Mouse (Mus musculus): ENCODE measurements around the gene Tmem229b.
"Not testable (repeated sequence)": the region's sequence is repeated elsewhere in the genome, so short reads cannot be mapped to it uniquely, and the experiment has no call there.

The Tmem229b gene

DNA sequence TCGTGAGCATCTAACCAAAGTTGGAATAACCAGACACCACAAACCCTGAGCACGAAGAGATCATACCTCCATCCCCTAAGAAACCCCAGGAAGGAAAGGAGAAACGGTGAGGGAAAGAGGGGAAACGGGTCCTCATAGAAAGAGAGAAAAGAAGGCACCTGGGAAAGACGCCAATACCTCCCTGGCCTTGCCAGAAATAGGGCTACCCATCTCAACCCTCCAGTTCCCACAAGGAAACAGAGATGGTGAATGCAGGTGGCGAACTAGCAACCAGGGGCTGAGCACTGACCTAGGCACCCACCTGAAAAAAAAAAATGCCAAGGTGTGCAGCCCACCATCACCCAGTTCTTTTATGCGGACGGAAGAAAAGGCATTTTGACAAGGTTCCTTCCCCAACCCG, 1.4 kb downstream of the Tmem229b start:
- DNase-seq: no peak

DNA sequence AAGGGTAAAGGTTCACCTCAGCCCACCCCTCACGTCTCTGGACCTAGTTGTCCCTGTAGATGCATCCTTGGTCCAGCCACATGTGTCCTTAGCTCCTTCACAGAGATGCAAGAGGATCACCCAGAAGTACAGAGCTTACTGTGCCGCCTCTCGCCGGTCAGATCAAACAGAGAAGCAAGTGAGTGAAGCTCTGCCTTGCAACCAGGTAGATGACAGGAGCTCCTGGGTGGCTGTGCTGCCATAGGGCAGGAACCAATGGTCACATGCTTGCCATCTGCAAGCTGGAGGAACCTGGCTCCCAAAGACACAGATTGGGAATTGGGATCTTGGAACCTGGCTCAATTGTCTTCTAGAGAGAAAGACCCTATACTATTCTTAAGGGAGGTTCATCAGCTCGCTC, 2.0 kb downstream of the Tmem229b start:
- no peak for DNase-seq

DNA sequence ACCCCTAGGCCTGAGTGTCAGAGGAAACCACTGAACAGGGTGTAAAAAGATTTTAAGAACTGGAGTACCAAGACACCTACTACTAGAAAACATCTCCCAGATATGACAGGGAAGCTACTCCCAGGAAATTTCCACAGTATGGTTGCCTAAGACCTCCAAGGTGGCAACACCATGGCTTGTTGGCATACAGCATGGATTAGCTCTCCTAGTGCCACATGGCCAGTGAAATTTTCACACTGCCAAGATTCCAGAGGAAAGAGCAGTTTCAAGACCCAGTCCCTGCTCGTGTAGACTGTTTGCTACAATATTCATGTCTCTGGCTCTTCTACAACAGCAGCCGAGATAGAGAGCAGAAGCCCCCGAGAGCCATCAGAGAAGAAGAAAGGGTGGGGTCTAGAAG, 4.4 kb downstream of the Tmem229b start:
- no peak for DNase-seq

- DNase-seq: no peak
These were observed 5.0 kb downstream of the Tmem229b start for GRCm38 (mm10) chr12:79002406-79002805.

GRCm38 (mm10) chr12:78996711-78997110, 10.7 kb downstream of the Tmem229b start:
- no peak for DNase-seq

GRCm38 (mm10) chr12:78996271-78996670, 11.2 kb downstream of the Tmem229b start:
- no peak for DNase-seq

GRCm38 (mm10) chr12:78987581-78988081, 19.8 kb downstream of the Tmem229b start:
- DNase-seq: no peak

- peak; percentile 65 to 67 for DNase-seq
These were observed 23.4 kb downstream of the Tmem229b start for GRCm38 (mm10) chr12:78984035-78984432.

- no peak for DNase-seq
These were observed 24.0 kb downstream of the Tmem229b start for GRCm38 (mm10) chr12:78983296-78984034.

- peak; percentile 23 to 39 for DNase-seq
These were observed 25.2 kb downstream of the Tmem229b start for GRCm38 (mm10) chr12:78981938-78982825.

DNA sequence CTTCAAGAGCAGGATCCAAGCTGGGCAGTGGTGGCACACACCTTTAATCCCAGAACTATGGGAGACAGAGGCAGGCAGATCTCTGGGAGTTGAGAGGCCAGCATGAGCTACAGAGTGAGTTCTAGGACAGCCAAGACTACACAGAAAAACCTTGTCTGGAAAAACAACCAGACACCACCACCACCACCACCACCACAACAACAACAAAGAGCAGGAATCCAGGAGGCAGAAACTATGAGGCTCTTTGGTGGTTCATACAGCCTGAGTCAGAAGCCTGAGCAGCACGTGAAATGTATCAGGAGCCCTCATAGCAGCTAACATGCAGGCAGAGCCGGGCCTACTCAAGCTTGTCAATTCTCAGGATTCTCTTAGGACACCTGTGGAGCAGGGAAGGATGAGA, 26.3 kb downstream of the Tmem229b start:
- no peak for DNase-seq

DNA sequence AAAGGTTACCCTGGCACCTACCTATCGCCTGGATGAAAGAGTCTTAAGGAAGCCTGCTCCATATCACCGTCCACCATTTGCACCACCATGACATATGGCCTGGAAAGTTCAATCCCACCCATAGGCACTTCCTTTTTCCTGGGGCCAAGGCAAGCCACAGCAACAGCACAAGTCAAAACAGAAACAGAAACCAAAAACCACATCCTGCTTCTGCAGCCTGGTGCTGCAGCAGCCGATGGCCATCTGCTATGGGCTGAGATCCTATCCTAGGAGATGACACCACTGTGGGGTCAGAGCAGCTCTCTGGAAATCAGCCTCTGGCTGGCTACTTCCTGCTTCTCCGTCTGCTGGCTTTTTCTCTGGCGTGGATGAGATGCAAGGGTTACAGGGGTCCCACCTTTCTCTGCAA, 26.7 kb downstream of the Tmem229b start:
- DNase-seq: peak; percentile 45 to 46

DNA sequence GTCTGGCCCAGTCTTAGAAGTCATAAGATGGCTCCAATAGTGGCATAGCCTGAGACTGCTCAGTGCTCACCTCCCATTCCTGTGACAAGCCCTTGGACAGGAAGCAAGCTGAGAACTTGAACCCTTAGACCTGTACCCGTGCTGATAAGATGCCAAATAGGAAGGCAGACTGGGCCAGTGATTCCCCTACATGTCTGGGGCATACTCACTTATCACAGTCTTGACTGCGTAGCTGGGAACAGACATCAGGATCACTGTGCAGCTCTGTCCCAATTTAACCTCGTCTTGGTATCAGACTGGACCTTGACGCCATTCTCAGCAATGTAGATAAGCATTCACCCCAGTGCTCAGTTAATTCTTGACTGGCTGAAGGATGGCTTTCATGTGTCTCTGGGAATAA, 29.9 kb downstream of the Tmem229b start:
- DNase-seq: no peak

DNA sequence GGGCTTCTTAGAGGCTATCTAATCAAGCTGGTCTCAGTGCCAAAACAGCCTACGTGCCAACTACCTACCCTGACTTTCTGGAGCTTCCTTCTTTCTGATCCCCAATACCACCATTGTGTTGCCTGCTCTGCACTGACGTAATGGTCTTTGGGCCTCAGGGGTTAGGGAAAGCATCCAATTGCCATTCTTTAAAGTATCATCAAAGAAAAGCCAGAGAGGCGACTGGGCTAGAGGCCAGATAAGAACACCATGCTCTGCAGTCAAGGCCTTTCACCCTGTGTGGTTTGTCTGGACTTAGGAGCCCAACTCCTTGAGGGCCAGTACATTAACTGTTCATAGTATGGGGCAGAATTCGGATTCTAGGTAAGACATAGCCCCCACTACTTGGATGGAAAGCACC, 30.3 kb downstream of the Tmem229b start:
- DNase-seq: no peak

GRCm38 (mm10) chr12:78975836-78976235, 31.6 kb downstream of the Tmem229b start:
- DNase-seq: no peak

GRCm38 (mm10) chr12:78974767-78975166, 32.7 kb downstream of the Tmem229b start:
- DNase-seq: no peak

- DNase-seq: no peak
These were observed 33.6 kb downstream of the Tmem229b start for GRCm38 (mm10) chr12:78973779-78974178.

DNA sequence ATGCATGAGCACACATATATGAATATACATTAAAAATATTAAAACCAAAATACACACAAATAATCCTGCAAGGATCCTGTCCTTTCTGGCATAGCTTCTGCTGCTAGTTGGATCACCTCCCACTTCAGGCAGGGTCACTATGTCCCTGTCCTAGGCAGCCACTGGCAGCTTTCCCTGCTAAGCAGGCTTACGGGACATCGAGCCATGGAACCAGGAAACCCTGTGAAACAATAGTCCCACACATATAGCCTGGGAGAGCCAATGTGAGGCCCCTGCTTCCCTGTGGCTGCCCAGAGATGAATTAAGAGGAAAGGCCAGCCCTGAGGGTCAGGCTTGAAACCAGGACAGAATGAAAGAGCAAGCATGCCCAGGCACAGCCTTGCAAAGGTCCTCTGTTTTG, 35.8 kb downstream of the Tmem229b start:
- no peak for DNase-seq

- DNase-seq: no peak
These were observed 36.7 kb downstream of the Tmem229b start for GRCm38 (mm10) chr12:78970725-78971124.

- not testable (repeated sequence) for DNase-seq
These were observed 42.9 kb downstream of the Tmem229b start for GRCm38 (mm10) chr12:78964496-78964895.

DNA sequence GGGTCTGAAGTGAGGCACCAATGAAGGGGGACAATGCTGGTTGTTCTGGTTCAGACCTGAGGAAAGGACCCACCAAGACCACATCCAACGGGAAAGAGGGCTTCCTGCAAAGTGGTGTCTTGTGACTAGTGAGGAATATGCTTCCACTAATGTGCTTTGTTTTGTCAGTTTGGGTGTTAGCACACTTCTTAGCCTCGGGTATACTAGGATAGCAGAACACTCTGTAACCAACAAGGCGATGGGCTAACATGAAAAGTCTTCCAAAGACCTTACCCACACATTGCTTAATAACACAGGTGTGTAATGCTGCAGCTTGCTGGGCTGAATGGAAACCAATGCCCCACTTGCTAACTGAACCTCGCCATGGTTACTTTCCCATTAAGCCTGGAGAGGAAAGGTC, 51.0 kb downstream of the Tmem229b start:
- no peak for DNase-seq

DNA sequence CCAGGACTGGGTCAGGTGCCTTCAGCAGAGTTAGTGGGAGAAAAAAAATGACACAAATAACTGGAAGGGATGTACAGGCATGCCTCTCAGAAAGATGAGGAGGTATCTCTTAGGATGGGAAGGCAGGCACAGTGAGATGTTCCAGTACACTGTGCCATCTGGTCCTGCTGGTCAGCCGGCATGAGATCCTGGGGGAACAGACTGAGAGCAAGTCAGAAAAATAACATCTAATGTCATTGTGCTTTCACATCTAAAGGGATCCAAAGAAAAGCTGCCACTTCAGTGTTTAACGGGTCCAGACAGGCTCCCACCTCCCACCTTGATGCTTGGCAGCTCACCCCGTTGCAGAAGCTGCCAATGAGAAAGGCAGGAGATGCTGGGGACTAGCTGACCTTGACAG, 54.9 kb downstream of the Tmem229b start:
- DNase-seq: no peak

GRCm38 (mm10) chr12:78952053-78952452, 55.4 kb downstream of the Tmem229b start:
- DNase-seq: no peak

GRCm38 (mm10) chr12:78947661-78948060, 59.8 kb downstream of the Tmem229b start:
- no peak for DNase-seq
